Mouse (Mus musculus) stomach, postnatal 0 days (tissue): ENCODE data around the gene Kctd4.

Source experiments
- CTCF ChIP-seq: IDR thresholded peaks from 2 replicates; pipeline ENCODE4 v1.5.1; 2016; ENCODE audit warnings: antibody characterized with exemption, low read depth, mild to moderate bottlenecking, moderate library complexity
- EP300 ChIP-seq: optimal IDR thresholded peaks from 2 replicates; pipeline ENCODE3; 2016; ENCODE audit warnings: antibody characterized with exemption

GRCm38 (mm10) chr14:75964433-75964832 lies 9.6 kb downstream of the Kctd4 start:
- no peak for TF ChIP-seq CTCF
- no peak for TF ChIP-seq EP300
